Mouse (Mus musculus): ENCODE results near the gene Nos1ap.

DNA sequence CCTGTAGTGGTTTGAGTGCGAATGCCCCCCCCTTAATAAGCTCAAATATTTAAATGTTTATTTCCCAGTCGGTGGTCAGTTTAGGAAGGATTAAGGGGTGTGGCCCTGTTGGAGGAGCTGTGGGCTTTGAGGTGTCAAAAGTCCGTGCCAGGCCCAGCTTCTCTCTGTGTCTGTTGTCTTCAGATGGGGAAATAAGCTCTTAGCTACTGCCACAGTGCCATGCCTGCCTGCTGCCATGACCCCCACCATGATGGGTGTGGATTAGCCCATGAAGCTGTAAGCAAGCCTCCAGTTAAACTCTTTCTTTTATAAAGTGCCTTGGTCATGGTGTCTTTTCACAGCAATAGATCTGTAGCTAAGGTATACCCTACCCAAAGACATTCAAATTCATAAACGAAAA is 43.2 kb upstream of the Nos1ap start:
- TF ChIP-seq CTCF (IDR thresholded peaks at IDR 0.05; ENCODE audit: borderline replicate concordance, extremely low read depth, insufficient read depth, insufficient read length): no peak
- no peak for TF ChIP-seq POLR2A (IDR thresholded peaks at IDR 0.05; ENCODE audit: borderline replicate concordance, extremely low read depth, insufficient read depth, insufficient read length, poor library complexity, severe bottlenecking)
